Mouse (Mus musculus) left cerebral cortex, postnatal 4 days (tissue): ENCODE measurements at regions not wholly inside any gene's neighbourhood (a gene's known extent, or its start where the extent isn't known, plus 50 kb on each side); places are given as distances from the start of the nearest gene placed in this dataset.
"Not testable (repeated sequence)": the region's sequence is repeated elsewhere in the genome, so short reads cannot be mapped to it uniquely, and the experiment has no call there.

Experiments
- DNase-seq: peaks from one replicate; pipeline ENCODE4 v3.0.0-alpha.2; 2022
- intact Hi-C: fragments of 180-260 bp; cut with DNase I; formaldehyde crosslinking; loops from one replicate; pipeline ENCODE4 v1.15.1; 2025

DNA sequence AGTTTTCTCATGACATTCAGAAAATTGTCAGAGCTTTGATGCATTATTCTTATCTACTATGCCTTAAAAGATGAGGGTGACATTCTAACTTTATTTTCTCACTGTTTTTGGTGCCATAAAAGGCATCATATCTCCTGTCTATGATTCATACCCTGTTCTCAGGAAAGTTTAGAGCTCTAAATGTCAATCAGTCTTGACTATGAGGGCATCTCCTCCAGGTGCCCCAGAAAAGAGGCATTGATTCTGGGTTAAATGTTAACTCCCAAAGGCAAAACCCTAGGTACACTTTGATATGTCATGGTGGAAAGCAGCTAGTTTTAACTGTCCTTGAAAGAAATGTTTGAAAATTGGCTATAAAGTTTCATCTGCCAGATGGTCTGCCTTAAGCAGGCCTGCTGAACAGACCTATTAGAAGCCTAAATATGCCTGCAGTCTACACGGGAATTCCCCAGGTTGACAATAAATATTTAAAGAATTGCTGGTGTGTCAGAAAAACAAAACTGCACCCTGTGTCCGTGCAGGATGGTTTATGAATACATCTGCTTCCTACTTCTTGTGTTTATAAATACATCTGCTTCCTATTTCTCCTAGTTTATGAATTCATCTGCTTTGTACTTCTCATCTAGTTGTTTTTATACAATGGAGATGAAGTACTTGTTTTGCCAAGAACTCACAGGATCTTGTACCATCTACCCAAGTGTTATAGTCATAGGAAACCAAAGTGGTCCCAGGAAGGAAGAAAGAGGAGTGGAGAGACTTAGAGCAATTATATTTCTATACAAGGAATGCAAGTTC is 172.3 kb downstream of the Snca start:
- intact Hi-C loops, result no loop called here
- no peak for DNase-seq

DNA sequence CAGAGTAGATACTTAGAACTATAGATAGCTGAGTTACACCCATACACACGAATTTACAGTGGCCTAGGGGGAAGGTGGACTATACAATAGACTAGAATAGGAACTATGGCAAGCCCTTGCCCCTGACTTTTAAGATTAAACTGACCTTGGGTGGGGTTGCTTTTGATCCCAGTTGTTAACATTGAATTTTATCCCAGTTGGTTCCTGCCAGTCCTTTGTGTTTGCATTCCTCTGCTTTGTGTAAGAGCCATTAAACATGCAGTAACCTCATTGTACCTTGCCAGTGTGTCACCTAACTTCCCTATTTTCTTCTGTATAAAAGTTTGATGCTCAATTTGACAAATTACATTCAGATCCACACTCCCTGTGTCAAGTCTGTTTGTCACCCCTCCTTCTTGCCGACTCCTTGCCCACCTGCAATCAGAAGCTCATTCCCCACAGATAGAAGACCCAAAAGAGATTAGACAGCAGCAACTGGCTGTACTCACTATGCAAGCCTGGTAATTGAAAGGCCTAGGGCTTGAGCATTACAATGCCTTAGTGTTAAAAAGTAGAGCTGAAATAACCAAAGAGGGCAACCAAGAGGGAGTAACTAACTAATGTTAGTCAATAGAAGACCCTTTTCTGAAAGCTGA is 182.6 kb downstream of the Snca start:
- DNase-seq, intact Hi-C loops: not testable (repeated sequence)

GRCm38 (mm10) chr6:60642251-60642650 is 187.4 kb downstream of the Snca start:
- no peak for DNase-seq
- intact Hi-C loops, result no loop called here

GRCm38 (mm10) chr6:60616313-60616712 is 213.3 kb downstream of the Snca start:
- intact Hi-C loops, result no loop called here
- no peak for DNase-seq

GRCm38 (mm10) chr6:60600201-60600600 is 229.5 kb downstream of the Snca start:
- intact Hi-C loops, result no loop called here
- no peak for DNase-seq

GRCm38 (mm10) chr6:60564261-60564660 is 265.4 kb downstream of the Snca start:
- intact Hi-C loops, result loop anchor here (5.0 kb wide), 1 partner anchor 318 kb away; no protein-coding TSS in a partner anchor

DNA sequence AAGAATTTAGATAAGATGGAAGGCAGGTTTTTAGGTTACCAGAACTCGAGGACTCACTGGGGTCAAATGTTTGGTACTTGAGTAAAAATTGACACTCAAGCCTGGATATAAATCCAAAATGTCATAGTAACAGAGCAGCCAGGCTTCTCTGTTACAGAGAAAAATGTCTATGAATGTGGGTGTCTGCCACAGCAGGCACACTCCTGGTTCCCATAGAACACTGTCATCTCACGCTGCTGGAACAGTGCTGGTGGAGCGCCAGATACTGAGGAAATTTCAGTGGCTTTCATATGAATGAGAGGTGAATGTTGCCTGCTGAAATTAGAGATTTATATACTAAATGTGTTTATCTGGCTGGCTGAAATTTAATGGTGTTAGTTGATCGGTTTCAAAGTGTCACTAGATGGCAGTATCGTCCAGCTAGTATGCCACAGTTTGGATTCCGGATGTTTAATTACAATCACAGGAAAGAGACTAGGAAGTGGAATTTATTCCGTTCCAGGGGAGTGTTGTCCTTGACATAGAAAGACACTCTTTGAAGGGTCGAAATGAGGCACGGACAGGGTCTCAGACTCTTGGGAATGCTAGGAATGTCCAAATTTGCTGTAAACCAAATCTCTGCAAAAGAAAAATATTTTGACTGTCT is 273.9 kb downstream of the Snca start:
- DNase-seq, result peak; percentile 4
- intact Hi-C loops, result loop anchor here (2.0 kb wide), 1 partner anchor 745 kb away; no protein-coding TSS in a partner anchor

More at GRCm38 (mm10) chr6:60564261-60564660, 265.4 kb downstream of the Snca start:
- DNase-seq, result no peak
